Mouse (Mus musculus) liver, embryonic 16.5 days (tissue): ENCODE measurements around the gene Dnah12. TPM values are rescaled to one million over a fixed set of nuclear protein-coding genes. Genes with fewer than 3 reads are reported as not detected.
"Not testable (repeated sequence)": the region's sequence is repeated elsewhere in the genome, so short reads cannot be mapped to it uniquely, and the experiment has no call there.

ENCODE experiments used
- ATAC-seq: fragments of 200-750 bp; cut with Nextera tagmentation; 2 replicates; pipeline ENCODE4 v1.8.0; 2017; ENCODE audit warnings: low read depth, mild to moderate bottlenecking, moderate number of reproducible peaks, moderate library complexity
- H3K27ac ChIP-seq: fragments of 300-500 bp; sonication (generic); 2 replicates; pipeline ENCODE4 v1.5.1; 2014; ENCODE audit warnings: mild to moderate bottlenecking, low read length
- H3K27me3 ChIP-seq: fragments of 300-500 bp; sonication (generic); 2 replicates; pipeline ENCODE4 v1.6.1; 2014; ENCODE audit warnings: low read depth, low read length, mixed read lengths; ENCODE audit not compliant: control insufficient read depth, insufficient read depth
- H3K36me3 ChIP-seq: fragments of 300-500 bp; sonication (generic); 2 replicates; pipeline ENCODE4 v1.6.1; 2014; ENCODE audit warnings: mild to moderate bottlenecking; ENCODE audit not compliant: control insufficient read depth, insufficient read depth
- H3K4me1 ChIP-seq: fragments of 300-500 bp; sonication (generic); 2 replicates; pipeline ENCODE4 v1.6.1; 2014; ENCODE audit warnings: low read depth, low read length, mixed read lengths; ENCODE audit not compliant: control insufficient read depth
- H3K4me2 ChIP-seq: fragments of 300-500 bp; sonication (generic); 2 replicates; pipeline ENCODE4 v1.6.1; 2014; ENCODE audit warnings: low read depth, low read length, mixed read lengths
- H3K4me3 ChIP-seq: fragments of 300-500 bp; sonication (generic); 2 replicates; pipeline ENCODE4 v1.5.1; 2014; ENCODE audit warnings: low read depth, mild to moderate bottlenecking, low read length
- H3K9ac ChIP-seq: fragments of 300-500 bp; sonication (generic); 2 replicates; pipeline ENCODE4 v1.6.1; 2014; ENCODE audit warnings: low read depth, low read length
- H3K9me3 ChIP-seq: fragments of 300-500 bp; sonication (generic); replicated peaks from 2 replicates; pipeline ENCODE4 v1.6.1; 2016; ENCODE audit warnings: low read length; ENCODE audit not compliant: control insufficient read depth
- WGBS: fragments of 180-500 bp; shearing (Covaris S2); extraction: QIAGEN DNeasy Blood & Tissue Kit; methylation state at CpG from one replicate; pipeline ENCODE4 v1.1.7; 2014; ENCODE audit not compliant: insufficient replicate concordance; 5-methylcytosine and 5-hydroxymethylcytosine counted together
- polyA plus RNA-seq: library from polyadenylated mRNA; unstranded; fragments of >200 nt; fragmentation: Nextera tagmentation; extraction: Ambion mirVana; gene quantifications from 2 replicates; pipeline ENCODE4 v1.2.1, GENCODE M21; 2015

Dnah12 gene
- polyA plus RNA-seq, 1 experiment from 2014 or later = 0.01 TPM

GRCm38 (mm10) chr14:26690727-26691126 lies 2.3 kb upstream of the Dnah12 start:
- Histone ChIP-seq H3K4me2 (no peak overlapping the region), H3K9me3 (no peaks in the 10 kb centered on the region), H3K9ac (no peak overlapping the region), H3K36me3 (no peaks in the 10 kb centered on the region), H3K4me3 (no peak overlapping the region), H3K4me1 (no peaks in the 10 kb centered on the region), H3K27ac (no peak overlapping the region), H3K27me3 (no peaks in the 10 kb centered on the region)
- 47% methylated on average over 2 of the region's 2 CpGs for WGBS
- ATAC-seq = no peak

DNA sequence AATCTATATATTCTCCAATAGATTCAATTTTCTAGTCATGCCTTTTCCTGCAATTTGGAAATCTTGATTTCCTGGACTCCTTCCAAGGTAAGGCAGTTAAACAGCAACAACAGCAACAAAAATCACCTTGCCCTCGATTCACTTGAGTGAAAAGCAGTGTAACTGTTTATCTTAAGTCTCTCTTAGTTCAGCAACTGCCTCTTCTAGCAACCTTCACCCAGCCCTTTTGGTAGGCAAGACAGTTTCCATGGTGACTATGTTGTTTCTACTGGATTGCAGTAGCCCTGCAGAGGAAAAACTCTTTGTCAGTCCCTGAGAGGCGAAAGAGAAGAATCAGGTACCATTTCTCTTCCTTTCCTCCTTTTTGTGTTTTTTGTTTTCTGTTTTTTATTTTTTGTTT lies 1.7 kb upstream of the Dnah12 start:
- ATAC-seq = no peak
- 51% methylated on average over 2 of the region's 2 CpGs for WGBS

GRCm38 (mm10) chr14:26697912-26698311 lies 4.8 kb downstream of the Dnah12 start:
- Histone ChIP-seq H3K36me3 (no peaks in the 10 kb centered on the region), H3K27me3 (no peaks in the 10 kb centered on the region), H3K4me1 (no peaks in the 10 kb centered on the region), H3K4me3 (no peak overlapping the region), H3K9me3 (no peaks in the 10 kb centered on the region), H3K27ac (no peak overlapping the region), H3K9ac (no peak overlapping the region), H3K4me2 (no peak overlapping the region)
- ATAC-seq = no peak

More for the DNA sequence above, 1.7 kb upstream of the Dnah12 start:
- H3K36me3 ChIP-seq = no peaks in the 10 kb centered on the region
- H3K9ac ChIP-seq = no peak overlapping the region
- no peak overlapping the region for H3K4me3 ChIP-seq
- H3K4me1 ChIP-seq = no peaks in the 10 kb centered on the region
- no peak overlapping the region for H3K27ac ChIP-seq
- H3K4me2 ChIP-seq = no peak overlapping the region
- H3K9me3 ChIP-seq = no peaks in the 10 kb centered on the region
- H3K27me3 ChIP-seq = no peaks in the 10 kb centered on the region

GRCm38 (mm10) chr14:26705246-26705645 lies 12.2 kb downstream of the Dnah12 start:
- not testable (repeated sequence) for ATAC-seq, H3K9me3 ChIP-seq, H3K27ac ChIP-seq, H3K4me1 ChIP-seq, H3K4me2 ChIP-seq, H3K4me3 ChIP-seq, H3K9ac ChIP-seq, H3K27me3 ChIP-seq, H3K36me3 ChIP-seq
- WGBS = 78% methylated on average over 5 of the region's 5 CpGs

DNA sequence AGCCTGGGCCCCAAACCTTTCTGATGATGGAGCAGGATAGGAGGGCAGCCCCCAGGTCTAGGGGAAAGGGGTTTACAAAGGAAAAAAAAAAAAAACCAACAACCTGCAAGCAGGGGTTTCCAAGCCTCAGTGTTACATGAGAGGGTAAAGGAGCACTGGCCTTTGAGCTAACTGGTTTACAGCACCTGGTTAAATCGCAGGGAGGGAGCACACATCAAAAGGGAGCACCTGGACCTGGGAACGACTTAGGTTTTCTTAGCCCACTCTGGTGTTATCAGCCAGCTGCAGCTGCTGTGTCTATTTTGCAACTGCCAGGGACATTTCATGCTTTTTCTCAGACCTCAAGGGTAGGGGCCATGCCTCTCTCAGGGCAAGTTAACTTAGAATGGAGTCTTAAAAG lies 26.6 kb downstream of the Dnah12 start:
- not testable (repeated sequence) for H3K4me3 ChIP-seq, H3K27ac ChIP-seq, H3K36me3 ChIP-seq, H3K27me3 ChIP-seq, H3K4me1 ChIP-seq, ATAC-seq, H3K9me3 ChIP-seq, H3K4me2 ChIP-seq, H3K9ac ChIP-seq
- WGBS = 24% methylated on average over 2 of the region's 2 CpGs

DNA sequence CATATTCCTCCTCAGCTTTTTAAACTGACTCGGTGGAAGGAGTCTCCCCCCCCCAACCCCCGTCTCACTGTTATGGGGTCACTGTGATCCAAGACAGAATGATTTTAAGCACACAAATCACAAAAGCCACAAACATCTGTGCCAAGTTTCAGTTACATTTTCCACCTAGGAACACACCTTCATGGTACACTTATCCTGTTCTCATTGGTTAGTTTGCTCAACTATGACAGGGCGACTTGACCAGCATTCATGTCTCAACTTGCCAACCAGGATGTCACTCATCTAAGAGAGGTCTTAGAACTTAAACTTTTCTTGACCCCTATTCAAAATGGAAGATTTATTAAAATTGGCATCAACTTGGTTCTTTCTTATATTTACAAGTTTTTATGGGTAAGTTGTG lies 31.8 kb downstream of the Dnah12 start:
- no peak overlapping the region for H3K9ac ChIP-seq
- no peak for ATAC-seq
- H3K4me2 ChIP-seq = no peak overlapping the region
- 57% methylated on average over 3 of the region's 3 CpGs for WGBS
- H3K4me1 ChIP-seq = no peaks in the 10 kb centered on the region
- H3K4me3 ChIP-seq = no peak overlapping the region
- H3K27ac ChIP-seq = no peak overlapping the region
- no peaks in the 10 kb centered on the region for H3K27me3 ChIP-seq
- H3K36me3 ChIP-seq = no peaks in the 10 kb centered on the region
- no peaks in the 10 kb centered on the region for H3K9me3 ChIP-seq

GRCm38 (mm10) chr14:26758566-26758965 lies 65.5 kb downstream of the Dnah12 start:
- no peak overlapping the region for H3K4me2 ChIP-seq

DNA sequence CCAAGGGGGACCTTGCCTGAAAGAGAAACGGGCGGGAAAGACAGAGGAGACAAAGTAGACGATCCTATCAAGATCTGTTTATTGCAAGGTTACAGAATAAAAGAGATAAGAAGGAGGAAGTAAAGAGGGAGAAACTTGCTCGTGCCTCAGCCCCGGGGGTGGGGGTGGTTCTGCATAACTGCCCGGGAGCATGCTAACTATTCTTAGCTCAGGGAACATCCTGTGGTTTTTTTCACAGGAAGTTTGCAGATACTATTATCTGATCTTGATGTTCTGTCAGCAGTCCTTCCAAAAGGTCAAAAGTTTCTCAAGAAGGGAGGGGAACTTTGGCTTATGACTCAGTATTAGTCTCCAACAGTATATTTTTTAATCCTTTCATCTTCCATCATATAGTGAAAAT lies 71.8 kb downstream of the Dnah12 start:
- peaks cover 2% of the 10 kb centered on the region for H3K9me3 ChIP-seq
- no peak overlapping the region for H3K27ac ChIP-seq
- no peaks in the 10 kb centered on the region for H3K27me3 ChIP-seq
- H3K9ac ChIP-seq = no peak overlapping the region
- 30% methylated on average over 6 of the region's 6 CpGs for WGBS
- no peak for ATAC-seq
- H3K36me3 ChIP-seq = no peaks in the 10 kb centered on the region
- H3K4me2 ChIP-seq = no peak overlapping the region
- no peak overlapping the region for H3K4me3 ChIP-seq
- no peaks in the 10 kb centered on the region for H3K4me1 ChIP-seq

More at GRCm38 (mm10) chr14:26758566-26758965, 65.5 kb downstream of the Dnah12 start:
- Histone ChIP-seq H3K9ac (no peak overlapping the region), H3K27me3 (no peaks in the 10 kb centered on the region), H3K9me3 (no peaks in the 10 kb centered on the region), H3K4me3 (no peak overlapping the region), H3K4me1 (no peaks in the 10 kb centered on the region), H3K36me3 (no peaks in the 10 kb centered on the region), H3K27ac (no peak overlapping the region)
- ATAC-seq = no peak
- 9% methylated on average over 8 of the region's 8 CpGs for WGBS

- Histone ChIP-seq H3K4me1 (no peaks in the 10 kb centered on the region), H3K9ac (no peak overlapping the region), H3K4me3 (no peak overlapping the region), H3K27me3 (no peaks in the 10 kb centered on the region), H3K27ac (no peak overlapping the region), H3K9me3 (peaks cover 2% of the 10 kb centered on the region), H3K4me2 (no peak overlapping the region), H3K36me3 (no peaks in the 10 kb centered on the region)
- 25% methylated on average over 4 of the region's 4 CpGs for WGBS
- ATAC-seq = no peak
Observed at GRCm38 (mm10) chr14:26768195-26768594, 75.1 kb downstream of the Dnah12 start.

- Histone ChIP-seq H3K4me1 (no peaks in the 10 kb centered on the region), H3K27ac (no peak overlapping the region), H3K27me3 (no peaks in the 10 kb centered on the region), H3K4me2 (no peak overlapping the region), H3K4me3 (no peak overlapping the region), H3K9me3 (no peaks in the 10 kb centered on the region), H3K36me3 (no peaks in the 10 kb centered on the region), H3K9ac (no peak overlapping the region)
- no peak for ATAC-seq
- WGBS = 66% methylated on average over 4 of the region's 4 CpGs
Observed at GRCm38 (mm10) chr14:26773536-26773935, 80.5 kb downstream of the Dnah12 start.
